Mouse (Mus musculus) liver, adult 2 months (tissue): Measurements from ENCODE around the gene Elane.

Source experiments
- CTCF ChIP-seq: fragments of 200-500 bp; IDR thresholded peaks from 2 replicates; pipeline ENCODE4 v1.5.1; 2011; ENCODE audit warnings: low read depth, low read length, control low read depth
- POLR2A ChIP-seq: fragments of 200-500 bp; IDR thresholded peaks from 2 replicates; pipeline ENCODE4 v1.6.1; 2011; ENCODE audit warnings: low read length, control low read depth; ENCODE audit not compliant: insufficient read depth; ENCODE audit errors: extremely low read depth

- TF ChIP-seq CTCF (no peak), POLR2A (no peak)
Measured at GRCm38 (mm10) chr10:79836918-79837317, 49.1 kb upstream of the Elane start.
